Mouse (Mus musculus) lung, embryonic 16.5 days (tissue): ENCODE data around the gene Rassf2. TPM values are rescaled to one million over a fixed set of nuclear protein-coding genes. Genes with fewer than 3 reads are reported as not detected.

Source experiments
- ATAC-seq: fragments of 200-750 bp; cut with Nextera tagmentation; 2 replicates; pipeline ENCODE4 v1.8.0; 2017; ENCODE audit warnings: low read depth, mild to moderate bottlenecking, moderate library complexity
- H3K27ac ChIP-seq: fragments of 300-500 bp; sonication (generic); 2 replicates; pipeline ENCODE4 v1.5.1; 2014; ENCODE audit warnings: mild to moderate bottlenecking, control low read depth, low read length
- H3K27me3 ChIP-seq: fragments of 300-500 bp; sonication (generic); 2 replicates; pipeline ENCODE4 v1.6.1; 2014; ENCODE audit warnings: low read depth, low read length, mixed read lengths; ENCODE audit not compliant: control insufficient read depth, insufficient read depth
- H3K36me3 ChIP-seq: fragments of 300-500 bp; sonication (generic); 2 replicates; pipeline ENCODE4 v1.6.1; 2014; ENCODE audit warnings: low read length; ENCODE audit not compliant: control insufficient read depth, insufficient read depth
- H3K4me1 ChIP-seq: fragments of 300-500 bp; sonication (generic); replicated peaks from 2 replicates; pipeline ENCODE4 v1.6.1; 2014; ENCODE audit warnings: low read length, mixed read lengths; ENCODE audit not compliant: control insufficient read depth, insufficient read depth
- H3K4me2 ChIP-seq: fragments of 300-500 bp; sonication (generic); 2 replicates; pipeline ENCODE4 v1.6.1; 2014; ENCODE audit warnings: low read depth, low read length, control low read depth
- H3K4me3 ChIP-seq: fragments of 300-500 bp; sonication (generic); 2 replicates; pipeline ENCODE4 v1.5.1; 2014; ENCODE audit warnings: mild to moderate bottlenecking, low read length, control low read depth
- H3K9ac ChIP-seq: fragments of 300-500 bp; sonication (generic); 2 replicates; pipeline ENCODE4 v1.6.1; 2014; ENCODE audit warnings: low read length, control low read depth
- H3K9me3 ChIP-seq: fragments of 300-500 bp; sonication (generic); 2 replicates; pipeline ENCODE4 v1.6.1; 2016; ENCODE audit warnings: low read length; ENCODE audit not compliant: control insufficient read depth
- WGBS: fragments of 180-500 bp; shearing (Covaris S2); extraction: QIAGEN DNeasy Blood & Tissue Kit; methylation state at CpG from one replicate; pipeline ENCODE4 v1.1.7; 2014; 5-methylcytosine and 5-hydroxymethylcytosine counted together
- polyA plus RNA-seq: library from polyadenylated mRNA; unstranded; fragments of >200 nt; fragmentation: Nextera tagmentation; extraction: Ambion mirVana; gene quantifications from 2 replicates; pipeline ENCODE4 v1.2.1, GENCODE M21; 2015

The Rassf2 gene
- polyA plus RNA-seq, 1 experiment from 2014 or later, result 14.6 TPM

GRCm38 (mm10) chr2:131948156-131948555 is 81.9 kb downstream of the Rassf2 start:
- H3K27ac ChIP-seq, result 0 out of 2 replicates have a peak overlapping the region, but pooled peaks have one; percentile 19
- H3K4me1 ChIP-seq, result peaks cover 3% of the 10 kb centered on the region; the same call in 1 of the 2 replicates
- H3K4me3 ChIP-seq, result no peak overlapping the region
- no peak overlapping the region for H3K9ac ChIP-seq
- H3K9me3 ChIP-seq, result no peaks in the 10 kb centered on the region
- 68% methylated on average over 3 of the region's 3 CpGs for WGBS
- H3K4me2 ChIP-seq, result no peak overlapping the region
- H3K27me3 ChIP-seq, result no peaks in the 10 kb centered on the region
- ATAC-seq, result no peak
- H3K36me3 ChIP-seq, result no peaks in the 10 kb centered on the region

DNA sequence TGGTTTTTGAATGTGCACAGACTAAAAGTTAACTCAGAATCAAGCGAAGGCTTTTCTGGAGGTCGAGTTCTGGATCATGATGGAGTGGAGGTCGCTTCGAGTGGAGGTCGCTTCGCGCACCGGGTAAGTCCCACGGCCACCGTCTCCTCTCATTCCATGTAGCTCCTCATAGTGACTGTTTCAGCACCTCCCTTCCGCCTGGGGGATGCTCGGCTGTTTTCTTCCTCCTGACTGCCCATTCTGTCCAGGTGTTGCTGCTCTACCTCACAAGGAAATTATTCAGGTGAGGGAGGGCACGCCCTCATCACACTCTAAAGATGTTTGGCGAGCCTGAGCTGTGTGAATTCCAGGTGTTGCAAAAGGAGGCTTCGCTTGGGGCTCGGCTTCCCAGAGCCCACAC is 83.7 kb downstream of the Rassf2 start:
- Histone ChIP-seq H3K4me1 (peaks cover 3% of the 10 kb centered on the region; the same call in 1 of the 2 replicates), H3K9me3 (no peaks in the 10 kb centered on the region), H3K36me3 (no peaks in the 10 kb centered on the region), H3K27ac (peak overlapping the region; percentile 19; the same call in 1 of the 2 replicates), H3K4me2 (no peak overlapping the region), H3K9ac (no peak overlapping the region), H3K27me3 (no peaks in the 10 kb centered on the region), H3K4me3 (no peak overlapping the region)
- ATAC-seq, result no peak
- 74% methylated on average over 16 of the region's 16 CpGs for WGBS

DNA sequence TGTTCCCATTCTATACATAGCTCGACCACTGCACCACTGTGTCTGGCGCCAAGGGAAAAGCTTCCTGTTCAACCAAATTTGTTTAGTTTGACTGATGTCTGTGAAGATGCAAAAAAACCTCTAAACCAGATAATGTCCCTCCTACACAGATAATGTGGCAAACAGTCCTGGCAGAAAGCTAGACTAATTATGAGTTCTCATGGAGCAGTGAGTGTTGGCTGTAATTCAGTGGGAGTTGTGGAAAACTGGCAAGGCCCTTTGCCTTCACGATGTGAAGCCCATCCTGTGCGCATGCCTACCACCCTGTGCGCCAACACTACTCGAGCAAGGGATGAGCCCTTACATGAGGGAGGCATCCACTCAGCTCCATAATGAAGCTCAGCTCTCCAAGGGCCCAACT is 84.3 kb downstream of the Rassf2 start:
- Histone ChIP-seq H3K27me3 (no peaks in the 10 kb centered on the region), H3K9me3 (no peaks in the 10 kb centered on the region), H3K27ac (peak overlapping the region; percentile 19; the same call in 1 of the 2 replicates), H3K36me3 (no peaks in the 10 kb centered on the region), H3K9ac (no peak overlapping the region), H3K4me1 (peaks cover 3% of the 10 kb centered on the region; the same call in 1 of the 2 replicates), H3K4me2 (no peak overlapping the region), H3K4me3 (no peak overlapping the region)
- whole genome bisulfite sequencing, result 72% methylated on average over 6 of the region's 6 CpGs
- ATAC-seq, result no peak; the same call in 1 of the 2 replicates

DNA sequence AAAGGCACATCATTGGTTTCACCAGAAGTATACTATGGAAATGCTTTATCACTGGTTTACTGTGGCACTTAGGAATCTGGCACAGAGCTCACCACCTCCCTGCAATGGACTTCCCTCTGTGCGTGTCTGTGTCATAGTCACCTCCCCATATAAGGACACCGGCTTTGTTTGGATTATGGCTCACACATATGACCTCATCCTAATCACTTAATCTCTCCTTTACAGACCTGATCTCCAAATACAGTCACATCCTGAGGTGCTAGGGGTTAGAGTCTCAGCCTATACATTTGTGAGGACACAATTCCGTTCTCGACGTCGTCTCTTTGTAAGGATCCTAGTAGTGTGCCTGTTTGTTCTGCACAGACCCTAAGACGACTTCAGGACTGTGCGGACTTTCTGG is 84.8 kb downstream of the Rassf2 start:
- Histone ChIP-seq H3K9me3 (no peaks in the 10 kb centered on the region), H3K4me2 (no peak overlapping the region), H3K27me3 (no peaks in the 10 kb centered on the region), H3K4me3 (no peak overlapping the region), H3K27ac (peak overlapping the region; percentile 55), H3K36me3 (no peaks in the 10 kb centered on the region), H3K4me1 (peaks cover 3% of the 10 kb centered on the region; the same call in 1 of the 2 replicates), H3K9ac (no peak overlapping the region)
- WGBS, result 58% methylated on average over 8 of the region's 8 CpGs
- ATAC-seq, result peak; percentile 80

DNA sequence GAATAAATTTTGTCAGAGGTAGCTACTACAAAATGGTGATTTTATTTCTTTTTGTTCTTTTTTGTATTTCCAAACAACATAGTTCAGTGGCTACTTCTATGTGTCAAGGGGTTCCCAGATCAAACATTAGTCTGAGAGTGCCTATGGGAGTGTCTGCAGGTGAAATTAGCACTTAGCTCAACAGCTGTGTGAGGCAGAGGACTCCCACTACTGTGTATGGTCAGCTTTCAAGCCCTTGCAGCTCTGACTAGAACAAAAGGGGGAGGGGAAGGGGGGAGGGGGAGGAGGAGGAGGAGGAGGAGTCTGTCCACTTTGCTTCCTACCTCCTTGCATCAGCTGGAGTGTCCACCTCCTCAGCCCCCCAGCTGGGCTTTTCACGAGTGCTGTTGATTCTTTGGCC is 85.7 kb downstream of the Rassf2 start:
- no peak overlapping the region for H3K4me2 ChIP-seq
- no peaks in the 10 kb centered on the region for H3K36me3 ChIP-seq
- WGBS, result 11% methylated on average over 1 of the region's 1 CpGs
- no peak overlapping the region for H3K27ac ChIP-seq
- H3K27me3 ChIP-seq, result no peaks in the 10 kb centered on the region
- H3K4me3 ChIP-seq, result no peak overlapping the region
- no peak overlapping the region for H3K9ac ChIP-seq
- ATAC-seq, result no peak
- H3K9me3 ChIP-seq, result no peaks in the 10 kb centered on the region
- H3K4me1 ChIP-seq, result peaks cover 3% of the 10 kb centered on the region; the same call in 1 of the 2 replicates

DNA sequence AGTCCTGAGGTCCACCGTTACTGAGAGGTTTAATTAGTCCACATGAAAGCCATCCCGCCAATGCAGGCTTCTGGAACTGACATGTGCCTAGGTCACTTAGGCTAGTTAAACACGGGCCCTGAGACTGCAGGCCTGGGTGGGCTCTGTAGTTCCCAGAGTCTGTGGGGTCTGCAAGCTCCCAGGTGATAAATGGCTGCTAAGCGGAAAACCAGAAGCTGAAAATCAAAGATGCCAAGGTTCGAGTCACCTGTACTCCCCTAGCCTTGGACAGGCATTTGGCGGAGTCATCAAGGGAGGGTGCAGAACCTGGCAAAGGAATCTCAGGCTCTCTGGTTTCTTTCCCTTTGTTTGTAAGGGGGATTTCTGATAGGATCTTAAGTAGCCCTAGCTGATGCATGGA is 88.6 kb downstream of the Rassf2 start:
- Histone ChIP-seq H3K4me1 (no peaks in the 10 kb centered on the region), H3K27me3 (no peaks in the 10 kb centered on the region), H3K9me3 (no peaks in the 10 kb centered on the region), H3K4me3 (no peak overlapping the region), H3K9ac (no peak overlapping the region), H3K27ac (no peak overlapping the region), H3K4me2 (no peak overlapping the region), H3K36me3 (no peaks in the 10 kb centered on the region)
- 78% methylated on average over 6 of the region's 6 CpGs for WGBS
- no peak for ATAC-seq

DNA sequence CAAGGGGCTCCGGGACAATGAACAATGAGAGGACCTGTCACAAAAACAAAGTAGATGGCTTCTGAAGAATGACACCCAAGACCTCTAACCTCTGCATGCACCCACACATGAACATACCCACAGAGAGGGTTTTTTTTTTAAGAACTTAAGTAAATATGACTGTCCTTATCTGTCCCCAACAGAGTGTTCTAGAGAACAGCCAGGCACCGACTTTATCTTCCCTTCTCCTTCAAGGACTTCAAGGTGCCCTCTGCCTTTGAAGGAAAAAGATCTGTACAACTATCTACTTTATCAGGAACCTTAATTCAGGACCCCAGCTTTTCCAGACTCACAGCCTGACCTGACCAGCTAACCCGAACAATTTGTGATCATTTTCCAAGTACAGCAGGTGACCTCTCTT is 89.6 kb downstream of the Rassf2 start:
- Histone ChIP-seq H3K4me3 (no peak overlapping the region), H3K36me3 (no peaks in the 10 kb centered on the region), H3K27ac (no peak overlapping the region), H3K9me3 (no peaks in the 10 kb centered on the region), H3K4me1 (no peaks in the 10 kb centered on the region), H3K4me2 (no peak overlapping the region), H3K9ac (no peak overlapping the region), H3K27me3 (no peaks in the 10 kb centered on the region)
- no peak for ATAC-seq
- WGBS, result 46% methylated on average over 3 of the region's 3 CpGs

Other genes with a start within 250 kb of the Rassf2 start
- not detected in 2 replicates for gene Erv3, start 170.5 kb downstream of the Rassf2 start, polyA plus RNA-seq
- 56.7 and 60.4 TPM in 2 replicates for gene Prnp, start 120.3 kb downstream of the Rassf2 start, polyA plus RNA-seq
- not detected in 2 replicates for gene Prn, start 120.3 kb downstream of the Rassf2 start, polyA plus RNA-seq
- gene Prnd, start 79.4 kb downstream of the Rassf2 start, polyA plus RNA-seq, result 33.6 and 38.3 TPM in 2 replicates
- 11.1 and 12.1 TPM in 2 replicates for gene Slc23a2, start 114.8 kb upstream of the Rassf2 start, polyA plus RNA-seq
- 45.3 and 49.3 TPM in 2 replicates for gene Tmem230, start 217.5 kb upstream of the Rassf2 start, polyA plus RNA-seq
- gene Pcna, start 223.1 kb upstream of the Rassf2 start, polyA plus RNA-seq, result 239 and 250 TPM in 2 replicates
- gene Cds2, start 232.9 kb upstream of the Rassf2 start, polyA plus RNA-seq, result 19.9 and 22.1 TPM in 2 replicates